Mouse (Mus musculus) liver, postnatal 0 days (tissue): Measurements from ENCODE around the gene Stx1b. TPM values are rescaled to one million over a fixed set of nuclear protein-coding genes. Genes with fewer than 3 reads are reported as not detected.

ENCODE experiments used
- ATAC-seq: fragments of 200-750 bp; cut with Nextera tagmentation; 2 replicates; pipeline ENCODE4 v1.8.0; 2017; ENCODE audit warnings: mild to moderate bottlenecking, moderate library complexity
- DNase-seq: peaks from one replicate; pipeline ENCODE4 v3.0.0-alpha.2; 2016
- H3K27ac ChIP-seq: fragments of 300-500 bp; sonication (generic); 2 replicates; pipeline ENCODE4 v1.5.1; 2014; ENCODE audit warnings: antibody characterized with exemption, moderate library complexity, mild to moderate bottlenecking, low read depth
- H3K27me3 ChIP-seq: fragments of 300-500 bp; sonication (generic); 2 replicates; pipeline ENCODE4 v1.6.1; 2014; ENCODE audit warnings: low read length, control low read depth, mixed read lengths; ENCODE audit not compliant: insufficient read depth
- H3K36me3 ChIP-seq: fragments of 300-500 bp; sonication (generic); replicated peaks from 2 replicates; pipeline ENCODE4 v1.6.1; 2014; ENCODE audit warnings: mild to moderate bottlenecking, control low read depth, low read length, moderate library complexity, mixed read lengths; ENCODE audit not compliant: insufficient read depth
- H3K4me1 ChIP-seq: fragments of 300-500 bp; sonication (generic); 2 replicates; pipeline ENCODE4 v1.6.1; 2014; ENCODE audit warnings: antibody characterized with exemption, mild to moderate bottlenecking, control low read depth; ENCODE audit not compliant: insufficient read depth
- H3K4me2 ChIP-seq: fragments of 300-500 bp; sonication (generic); 2 replicates; pipeline ENCODE4 v1.6.1; 2014; ENCODE audit warnings: low read depth, mild to moderate bottlenecking, low read length, moderate library complexity, mixed read lengths
- H3K4me3 ChIP-seq: fragments of 300-500 bp; sonication (generic); 2 replicates; pipeline ENCODE4 v1.5.1; 2014; ENCODE audit warnings: low read depth, low read length
- H3K9ac ChIP-seq: fragments of 300-500 bp; sonication (generic); replicated peaks from 2 replicates; pipeline ENCODE4 v1.6.1; 2014; ENCODE audit warnings: mild to moderate bottlenecking, moderate library complexity
- H3K9me3 ChIP-seq: fragments of 300-500 bp; sonication (generic); 2 replicates; pipeline ENCODE4 v1.6.1; 2016; ENCODE audit warnings: mild to moderate bottlenecking, control low read depth, low read length, mixed read lengths
- CTCF ChIP-seq: sonication (generic); IDR thresholded peaks from 2 replicates; pipeline ENCODE4 v1.5.1; 2016; ENCODE audit warnings: antibody characterized with exemption, low read depth
- EP300 ChIP-seq: IDR thresholded peaks from 2 replicates; pipeline ENCODE4 v1.6.1; 2016; ENCODE audit warnings: antibody characterized with exemption, low read depth, mild to moderate bottlenecking
- WGBS: fragments of 180-500 bp; shearing (Covaris S2); extraction: QIAGEN DNeasy Blood & Tissue Kit; methylation state at CpG from one replicate; pipeline ENCODE4 v1.1.7; 2014; ENCODE audit not compliant: insufficient replicate concordance; 5-methylcytosine and 5-hydroxymethylcytosine counted together
- polyA plus RNA-seq: library from polyadenylated mRNA; unstranded; fragments of >200 nt; fragmentation: Nextera tagmentation; extraction: Ambion mirVana; gene quantifications from 2 replicates; pipeline ENCODE4 v1.2.1, GENCODE M21; 2015

Gene Stx1b
- polyA plus RNA-seq, 1 experiment from 2014 or later: 0.48 TPM

DNA sequence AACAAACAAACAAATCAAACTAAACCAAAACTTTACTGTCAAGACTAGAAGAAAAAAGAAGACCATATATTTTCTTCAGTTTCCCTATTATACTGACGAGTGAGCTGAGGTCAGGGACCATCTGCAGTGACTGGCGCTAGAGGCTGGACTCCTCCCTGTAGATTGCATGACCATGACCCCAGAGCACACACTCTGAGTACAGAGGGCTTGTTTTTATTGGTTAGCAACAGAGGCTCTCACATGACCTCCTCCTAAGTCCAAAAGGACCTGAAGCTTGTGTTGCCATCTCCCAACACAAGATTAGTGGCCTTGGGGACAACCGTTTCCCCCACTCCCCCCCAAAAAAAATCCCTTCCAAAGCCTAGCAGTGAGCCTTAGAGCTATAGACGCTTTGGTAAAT, 10.5 kb downstream of the Stx1b start:
- 51% methylated on average over 4 of the region's 4 CpGs for WGBS
- TF ChIP-seq CTCF (no peak), EP300 (peak; percentile 52)
- H3K27me3 ChIP-seq: no peaks in the 10 kb centered on the region
- H3K4me3 ChIP-seq: no peak overlapping the region
- no peaks in the 10 kb centered on the region for H3K36me3 ChIP-seq
- H3K27ac ChIP-seq: peak overlapping the region; percentile 97
- DNase-seq (no peak), ATAC-seq (peak; percentile 75)
- H3K9ac ChIP-seq: peak overlapping the region; percentile 53
- H3K9me3 ChIP-seq: no peaks in the 10 kb centered on the region
- H3K4me2 ChIP-seq: peak overlapping the region; percentile 50
- H3K4me1 ChIP-seq: peaks cover 21% of the 10 kb centered on the region

GRCm38 (mm10) chr7:127812292-127812691, 12.1 kb downstream of the Stx1b start:
- H3K9ac ChIP-seq: no peak overlapping the region
- ATAC-seq (no peak), DNase-seq (no peak)
- no peak overlapping the region for H3K4me3 ChIP-seq
- no peak for TF ChIP-seq CTCF
- TF ChIP-seq EP300: no peak
- no peak overlapping the region for H3K4me2 ChIP-seq
- no peak overlapping the region for H3K27ac ChIP-seq
- H3K27me3 ChIP-seq: no peaks in the 10 kb centered on the region
- peaks cover 29% of the 10 kb centered on the region for H3K4me1 ChIP-seq
- H3K36me3 ChIP-seq: no peaks in the 10 kb centered on the region
- WGBS: 64% methylated on average over 3 of the region's 3 CpGs
- no peaks in the 10 kb centered on the region for H3K9me3 ChIP-seq

DNA sequence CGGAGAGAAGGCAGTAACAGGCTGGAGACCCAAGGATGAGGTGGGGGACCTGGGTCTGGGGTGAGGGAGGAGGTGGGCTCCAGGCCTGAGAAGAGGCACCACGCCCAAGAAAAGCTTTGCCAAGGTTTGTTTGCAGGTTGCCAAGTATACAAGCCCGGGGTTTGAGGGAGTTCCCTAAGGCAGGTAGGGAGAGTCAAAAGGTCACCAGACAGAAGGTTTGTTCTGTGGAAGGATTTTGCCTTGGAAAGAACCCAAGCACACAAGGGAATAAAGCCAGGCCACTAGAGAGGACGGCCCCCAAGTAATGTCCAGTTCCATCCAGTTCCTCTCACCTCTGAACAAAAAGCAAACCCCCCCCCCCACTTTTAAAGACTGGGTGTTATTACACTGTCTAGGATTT, 13.1 kb downstream of the Stx1b start:
- TF ChIP-seq CTCF (no peak), EP300 (no peak)
- ATAC-seq (no peak), DNase-seq (no peak)
- H3K4me2 ChIP-seq: no peak overlapping the region
- H3K27ac ChIP-seq: no peak overlapping the region
- H3K4me1 ChIP-seq: peaks cover 36% of the 10 kb centered on the region
- no peaks in the 10 kb centered on the region for H3K9me3 ChIP-seq
- no peaks in the 10 kb centered on the region for H3K27me3 ChIP-seq
- no peaks in the 10 kb centered on the region for H3K36me3 ChIP-seq
- no peak overlapping the region for H3K9ac ChIP-seq
- no peak overlapping the region for H3K4me3 ChIP-seq
- 68% methylated on average over 4 of the region's 4 CpGs for WGBS

DNA sequence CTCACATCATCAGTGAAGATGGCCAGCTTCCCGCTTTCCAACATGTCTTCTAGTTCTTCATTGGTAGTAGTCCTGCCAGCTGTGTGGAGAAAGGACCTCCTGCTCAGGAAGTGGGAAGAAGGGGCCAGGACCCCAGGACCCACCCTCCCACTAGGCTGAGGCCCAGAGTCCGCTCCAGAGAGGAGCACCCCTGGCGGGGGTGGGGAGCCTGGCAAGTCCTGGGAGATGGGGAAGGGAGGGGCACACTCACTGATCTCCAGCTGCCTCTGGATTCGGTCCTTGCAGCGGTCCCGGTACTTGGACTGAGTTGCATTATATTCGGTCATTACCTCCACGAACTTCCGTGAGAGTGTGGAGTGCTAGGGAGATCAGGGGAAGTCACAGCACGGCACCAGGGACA, 13.7 kb downstream of the Stx1b start:
- 82% methylated on average over 10 of the region's 10 CpGs for WGBS
- ATAC-seq (no peak), DNase-seq (no peak)
- TF ChIP-seq EP300 (no peak), CTCF (no peak)
- no peak overlapping the region for H3K27ac ChIP-seq
- H3K4me2 ChIP-seq: no peak overlapping the region
- H3K4me1 ChIP-seq: peaks cover 31% of the 10 kb centered on the region
- H3K27me3 ChIP-seq: no peaks in the 10 kb centered on the region
- H3K4me3 ChIP-seq: no peak overlapping the region
- no peaks in the 10 kb centered on the region for H3K36me3 ChIP-seq
- H3K9ac ChIP-seq: no peak overlapping the region
- H3K9me3 ChIP-seq: no peaks in the 10 kb centered on the region

DNA sequence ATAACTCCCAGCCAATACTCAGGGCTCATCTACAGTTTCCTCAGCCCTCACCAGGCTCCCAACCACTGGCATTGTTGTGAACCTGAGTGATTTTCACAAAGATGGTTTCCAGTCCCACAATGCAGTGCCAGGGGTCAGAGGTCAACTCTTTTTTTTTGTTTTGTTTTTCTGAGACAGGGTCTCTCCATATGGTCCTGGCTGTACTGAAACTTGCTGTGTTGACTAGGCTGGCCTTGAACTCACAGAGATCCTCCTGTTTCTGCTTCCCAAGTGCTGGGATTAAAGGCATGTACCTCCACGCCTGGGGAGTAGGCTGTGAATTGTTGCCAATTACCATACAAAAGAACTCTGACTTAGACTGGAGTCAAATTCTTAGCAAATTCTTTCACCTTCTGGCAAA, 14.5 kb downstream of the Stx1b start:
- DNase-seq (no peak), ATAC-seq (no peak)
- H3K27me3 ChIP-seq: no peaks in the 10 kb centered on the region
- TF ChIP-seq CTCF: no peak
- WGBS: 89% methylated on average over 1 of the region's 1 CpGs
- H3K9ac ChIP-seq: no peak overlapping the region
- peaks cover 32% of the 10 kb centered on the region for H3K4me1 ChIP-seq
- no peaks in the 10 kb centered on the region for H3K36me3 ChIP-seq
- no peak overlapping the region for H3K4me2 ChIP-seq
- H3K9me3 ChIP-seq: no peaks in the 10 kb centered on the region
- H3K27ac ChIP-seq: peak overlapping the region; percentile 83
- no peak overlapping the region for H3K4me3 ChIP-seq

- peak; percentile 38; the same call in 1 of the 2 replicates for ATAC-seq
- Histone ChIP-seq H3K36me3 (0 out of 2 replicates have a peak, but pooled peaks cover under 1% of the 10 kb centered on the region), H3K9me3 (no peaks in the 10 kb centered on the region), H3K4me1 (peaks cover 40% of the 10 kb centered on the region), H3K27me3 (no peaks in the 10 kb centered on the region), H3K9ac (no peak overlapping the region), H3K4me2 (no peak overlapping the region), H3K4me3 (no peak overlapping the region), H3K27ac (peak overlapping the region; percentile 83)
- DNase-seq: no peak
- no peak for TF ChIP-seq EP300
- no peak for TF ChIP-seq CTCF
- 43% methylated on average over 5 of the region's 5 CpGs for WGBS
Measured at GRCm38 (mm10) chr7:127808821-127809220, 15.5 kb downstream of the Stx1b start.

GRCm38 (mm10) chr7:127802313-127802712, 22.0 kb downstream of the Stx1b start:
- Histone ChIP-seq H3K36me3 (peaks cover 41% of the 10 kb centered on the region), H3K9ac (peak overlapping the region; percentile 72), H3K4me3 (0 out of 2 replicates have a peak overlapping the region, but pooled peaks have one; percentile 47), H3K4me1 (peaks cover 28% of the 10 kb centered on the region), H3K27me3 (no peaks in the 10 kb centered on the region), H3K9me3 (no peaks in the 10 kb centered on the region), H3K4me2 (peak overlapping the region; percentile 69), H3K27ac (peak overlapping the region; percentile 92)
- DNase-seq (no peak), ATAC-seq (no peak)
- TF ChIP-seq EP300: no peak
- no peak for TF ChIP-seq CTCF
- WGBS: 91% methylated on average over 17 of the region's 17 CpGs
